Mouse (Mus musculus): ENCODE measurements at regions not wholly inside any gene's neighbourhood (a gene's known extent, or its start where the extent isn't known, plus 50 kb on each side); places are given as distances from the start of the nearest gene placed in this dataset.

DNA sequence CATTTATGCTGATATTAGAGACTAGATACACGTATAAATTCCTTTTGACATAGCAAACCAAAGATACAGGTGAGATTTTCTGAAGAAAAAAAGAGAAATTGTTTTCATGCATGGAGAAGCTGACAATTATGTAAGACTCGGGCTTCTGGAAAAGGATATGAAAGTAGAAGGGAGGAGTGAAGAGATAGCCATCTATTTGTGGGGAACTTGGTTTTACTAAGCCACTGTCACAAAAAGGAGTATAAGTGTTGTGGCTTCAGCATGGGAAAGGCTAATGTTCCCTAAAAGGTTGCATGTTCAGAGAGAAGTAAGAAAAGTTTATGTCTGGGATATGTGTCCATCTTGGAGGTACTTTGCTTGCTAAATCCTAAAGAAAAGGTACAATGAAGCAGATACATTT lies 390.8 kb upstream of the Chl1 start:
- no peak for TF ChIP-seq POLR2A (IDR thresholded peaks at IDR 0.05; ENCODE audit: control insufficient read depth, low read depth, low read length)
- TF ChIP-seq CTCF (IDR thresholded peaks at IDR 0.05; ENCODE audit: control insufficient read depth, insufficient read depth, insufficient replicate concordance, low read depth, low read length) = no peak
- Histone ChIP-seq H3K4me3 (ENCODE audit: control insufficient read depth, low read depth, low read length) (no peak overlapping the region), H3K36me3 (ENCODE audit: control insufficient read depth, insufficient read depth, low read length) (no peaks in the 10 kb centered on the region), H3K27me3 (ENCODE audit: control insufficient read depth, insufficient read depth, low read length) (no peaks in the 10 kb centered on the region), H3K27ac (ENCODE audit: control insufficient read depth, insufficient read depth, low read depth, low read length) (no peak overlapping the region), H3K4me1 (ENCODE audit: control insufficient read depth, insufficient read depth, low read length) (no peaks in the 10 kb centered on the region)

DNA sequence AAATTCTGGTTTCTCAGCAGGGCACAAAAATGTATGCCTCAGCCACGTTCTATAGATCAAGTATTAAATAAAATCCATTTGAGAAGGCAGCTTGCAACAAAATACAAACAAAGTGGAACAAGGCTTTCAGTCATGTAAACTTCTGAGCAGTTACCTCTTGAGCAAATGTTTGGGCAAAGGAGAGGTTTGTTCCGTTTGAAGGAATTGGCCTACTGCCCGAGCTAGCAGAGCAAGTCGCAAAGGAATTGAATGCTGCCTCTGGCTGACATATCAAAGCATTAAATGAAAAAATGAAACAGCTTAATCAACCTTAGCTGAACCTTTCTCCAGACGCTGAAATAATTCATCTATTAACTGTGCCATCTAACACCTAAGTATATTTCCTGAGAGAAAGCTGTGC lies 369.5 kb upstream of the Chl1 start:
- Histone ChIP-seq H3K4me3 (ENCODE audit: control insufficient read depth, low read depth, low read length) (no peak overlapping the region), H3K36me3 (ENCODE audit: control insufficient read depth, insufficient read depth, low read length) (no peaks in the 10 kb centered on the region), H3K27ac (ENCODE audit: control insufficient read depth, insufficient read depth, low read depth, low read length) (no peak overlapping the region), H3K27me3 (ENCODE audit: control insufficient read depth, insufficient read depth, low read length) (no peaks in the 10 kb centered on the region), H3K4me1 (ENCODE audit: control insufficient read depth, insufficient read depth, low read length) (no peaks in the 10 kb centered on the region)
- TF ChIP-seq POLR2A (IDR thresholded peaks at IDR 0.05; ENCODE audit: control insufficient read depth, low read depth, low read length) (no peak), CTCF (IDR thresholded peaks at IDR 0.05; ENCODE audit: control insufficient read depth, insufficient read depth, insufficient replicate concordance, low read depth, low read length) (no peak)

DNA sequence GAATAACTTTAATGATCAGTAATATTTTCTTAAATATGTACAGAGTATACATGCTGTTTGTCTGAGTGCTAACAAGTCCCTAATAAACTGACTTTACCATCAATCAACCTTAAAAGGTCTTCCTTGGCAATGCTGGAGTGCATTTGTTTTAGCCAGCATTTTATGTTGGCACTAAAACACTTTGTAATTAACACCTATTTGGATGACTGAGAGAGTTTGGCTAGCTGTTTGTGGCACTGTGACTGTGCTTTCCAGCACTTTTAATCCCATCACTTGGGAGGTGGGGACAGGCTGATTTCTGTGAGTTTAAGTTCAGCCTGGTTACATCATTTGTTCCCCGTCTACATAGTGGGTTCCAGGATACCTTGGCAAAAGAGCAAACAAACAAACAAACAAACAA lies 332.5 kb upstream of the Chl1 start:
- Histone ChIP-seq H3K27me3 (ENCODE audit: control insufficient read depth, insufficient read depth, low read length) (no peaks in the 10 kb centered on the region), H3K36me3 (ENCODE audit: control insufficient read depth, insufficient read depth, low read length) (no peaks in the 10 kb centered on the region), H3K27ac (ENCODE audit: control insufficient read depth, insufficient read depth, low read depth, low read length) (no peak overlapping the region), H3K4me1 (ENCODE audit: control insufficient read depth, insufficient read depth, low read length) (no peaks in the 10 kb centered on the region), H3K4me3 (ENCODE audit: control insufficient read depth, low read depth, low read length) (no peak overlapping the region)
- TF ChIP-seq POLR2A (IDR thresholded peaks at IDR 0.05; ENCODE audit: control insufficient read depth, low read depth, low read length) = no peak
- TF ChIP-seq CTCF (IDR thresholded peaks at IDR 0.05; ENCODE audit: control insufficient read depth, insufficient read depth, insufficient replicate concordance, low read depth, low read length) = no peak

DNA sequence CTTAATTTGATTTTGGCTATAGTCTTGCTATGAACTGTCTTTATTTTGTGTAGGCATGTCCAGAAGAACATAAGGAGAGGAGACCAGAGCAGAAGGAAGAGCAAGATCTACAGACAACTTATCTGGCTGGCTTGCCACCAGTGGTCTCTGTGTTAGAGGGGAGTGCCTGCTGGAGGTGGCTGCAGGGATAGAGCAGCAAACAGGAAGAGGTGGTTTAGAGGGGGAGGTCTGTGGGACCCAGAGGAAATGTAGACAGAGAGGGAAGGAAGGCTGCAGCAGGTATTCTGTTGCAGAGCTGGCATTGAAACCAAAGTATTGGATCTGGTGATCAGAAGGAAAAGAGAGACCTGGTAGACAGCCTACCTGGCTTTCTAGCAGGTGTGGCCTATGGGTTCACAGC lies 327.0 kb upstream of the Chl1 start:
- H3K4me3 ChIP-seq (ENCODE audit: control insufficient read depth, low read depth, low read length) = no peak overlapping the region
- H3K27ac ChIP-seq (ENCODE audit: control insufficient read depth, insufficient read depth, low read depth, low read length) = no peak overlapping the region
- no peaks in the 10 kb centered on the region for H3K36me3 ChIP-seq (ENCODE audit: control insufficient read depth, insufficient read depth, low read length)
- no peaks in the 10 kb centered on the region for H3K4me1 ChIP-seq (ENCODE audit: control insufficient read depth, insufficient read depth, low read length)
- H3K27me3 ChIP-seq (ENCODE audit: control insufficient read depth, insufficient read depth, low read length) = no peaks in the 10 kb centered on the region
- TF ChIP-seq CTCF (IDR thresholded peaks at IDR 0.05; ENCODE audit: control insufficient read depth, insufficient read depth, insufficient replicate concordance, low read depth, low read length) = no peak
- TF ChIP-seq POLR2A (IDR thresholded peaks at IDR 0.05; ENCODE audit: control insufficient read depth, low read depth, low read length) = no peak

DNA sequence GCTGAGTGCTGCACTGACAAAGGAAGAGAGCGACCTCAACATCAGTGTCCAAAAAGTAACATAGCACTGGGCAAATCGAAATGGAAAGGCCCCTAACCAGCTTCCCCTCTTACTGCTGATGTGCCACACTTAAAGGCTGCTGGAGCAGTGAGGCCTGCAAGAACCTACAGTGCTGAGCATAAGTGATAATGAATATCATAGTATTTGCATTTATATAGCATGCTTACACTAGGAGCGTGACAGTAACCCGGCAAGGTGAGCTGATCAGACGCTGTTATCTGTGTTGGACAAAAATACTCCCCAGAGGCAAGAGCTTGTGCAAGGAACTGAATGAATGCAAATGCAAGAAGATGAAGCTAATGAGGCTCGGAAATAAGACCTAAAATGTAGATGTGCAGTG lies 313.5 kb upstream of the Chl1 start:
- TF ChIP-seq CTCF (IDR thresholded peaks at IDR 0.05; ENCODE audit: control insufficient read depth, insufficient read depth, insufficient replicate concordance, low read depth, low read length) = no peak
- TF ChIP-seq POLR2A (IDR thresholded peaks at IDR 0.05; ENCODE audit: control insufficient read depth, low read depth, low read length) = no peak
- Histone ChIP-seq H3K27me3 (ENCODE audit: control insufficient read depth, insufficient read depth, low read length) (no peaks in the 10 kb centered on the region), H3K36me3 (ENCODE audit: control insufficient read depth, insufficient read depth, low read length) (no peaks in the 10 kb centered on the region), H3K27ac (ENCODE audit: control insufficient read depth, insufficient read depth, low read depth, low read length) (no peak overlapping the region), H3K4me3 (ENCODE audit: control insufficient read depth, low read depth, low read length) (no peak overlapping the region), H3K4me1 (ENCODE audit: control insufficient read depth, insufficient read depth, low read length) (no peaks in the 10 kb centered on the region)

DNA sequence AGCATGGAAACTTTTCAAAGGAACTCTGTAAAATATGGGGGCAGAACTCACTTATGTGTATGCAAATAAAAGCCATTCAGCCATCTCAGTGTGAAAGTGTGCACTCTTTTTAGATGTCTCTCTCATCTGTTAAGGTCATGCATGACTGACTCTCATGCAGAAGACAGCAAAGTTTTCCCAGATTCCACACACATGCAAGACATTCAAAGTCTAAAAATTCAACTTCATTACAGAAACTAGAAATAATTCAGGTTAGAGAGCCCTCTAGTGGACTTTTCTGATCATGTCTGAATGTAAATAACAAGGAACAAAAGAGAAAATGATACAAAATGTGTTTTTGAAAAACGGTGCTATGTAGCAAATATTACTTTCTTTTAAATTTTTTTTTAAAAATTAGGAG lies 308.8 kb upstream of the Chl1 start:
- Histone ChIP-seq H3K4me1 (ENCODE audit: control insufficient read depth, insufficient read depth, low read length) (no peaks in the 10 kb centered on the region), H3K36me3 (ENCODE audit: control insufficient read depth, insufficient read depth, low read length) (no peaks in the 10 kb centered on the region), H3K27me3 (ENCODE audit: control insufficient read depth, insufficient read depth, low read length) (no peaks in the 10 kb centered on the region), H3K27ac (ENCODE audit: control insufficient read depth, insufficient read depth, low read depth, low read length) (no peak overlapping the region), H3K4me3 (ENCODE audit: control insufficient read depth, low read depth, low read length) (no peak overlapping the region)
- no peak for TF ChIP-seq CTCF (IDR thresholded peaks at IDR 0.05; ENCODE audit: control insufficient read depth, insufficient read depth, insufficient replicate concordance, low read depth, low read length)
- TF ChIP-seq POLR2A (IDR thresholded peaks at IDR 0.05; ENCODE audit: control insufficient read depth, low read depth, low read length) = no peak

DNA sequence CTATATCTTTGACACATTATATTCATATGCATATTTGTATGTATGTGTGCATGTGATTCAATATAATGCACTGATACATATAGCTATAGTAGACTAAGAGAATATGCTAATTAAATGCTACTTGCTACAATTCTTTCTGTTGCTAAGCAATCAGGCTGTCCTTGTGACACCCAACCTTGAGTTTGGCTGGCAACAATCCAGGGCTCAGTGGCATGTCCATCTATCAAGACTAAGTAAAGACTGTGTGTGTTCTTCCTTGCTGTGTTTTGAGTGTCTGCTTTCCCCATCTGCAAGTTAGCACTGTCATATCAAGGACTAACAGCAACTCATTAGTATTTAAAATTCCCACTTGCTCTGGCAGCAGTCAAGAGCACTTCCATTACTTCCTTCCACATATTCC lies 301.2 kb upstream of the Chl1 start:
- Histone ChIP-seq H3K4me1 (ENCODE audit: control insufficient read depth, insufficient read depth, low read length) (no peaks in the 10 kb centered on the region), H3K36me3 (ENCODE audit: control insufficient read depth, insufficient read depth, low read length) (no peaks in the 10 kb centered on the region), H3K27me3 (ENCODE audit: control insufficient read depth, insufficient read depth, low read length) (no peaks in the 10 kb centered on the region), H3K4me3 (ENCODE audit: control insufficient read depth, low read depth, low read length) (no peak overlapping the region), H3K27ac (ENCODE audit: control insufficient read depth, insufficient read depth, low read depth, low read length) (no peak overlapping the region)
- TF ChIP-seq POLR2A (IDR thresholded peaks at IDR 0.05; ENCODE audit: control insufficient read depth, low read depth, low read length) (no peak), CTCF (IDR thresholded peaks at IDR 0.05; ENCODE audit: control insufficient read depth, insufficient read depth, insufficient replicate concordance, low read depth, low read length) (no peak)

DNA sequence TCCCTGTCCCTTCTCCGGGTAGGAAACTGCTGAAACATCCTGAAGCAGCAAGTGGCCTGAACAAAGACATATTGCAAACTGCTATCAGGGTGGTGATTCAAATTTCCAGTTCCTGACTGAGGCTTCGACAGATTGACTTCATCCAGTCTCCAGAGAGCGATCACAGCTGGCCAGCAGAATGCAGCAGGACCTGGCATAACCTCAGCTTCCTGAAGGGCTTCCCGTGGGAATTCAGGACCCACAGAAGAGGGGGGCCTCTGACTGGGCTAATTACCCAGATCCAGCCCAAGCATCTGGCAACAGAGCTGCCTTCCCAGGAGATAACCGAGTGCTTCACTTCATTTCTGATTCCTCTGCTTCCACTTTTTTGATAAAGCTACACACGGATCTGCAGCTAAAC lies 297.2 kb upstream of the Chl1 start:
- Histone ChIP-seq H3K27ac (ENCODE audit: control insufficient read depth, insufficient read depth, low read depth, low read length) (no peak overlapping the region), H3K4me1 (ENCODE audit: control insufficient read depth, insufficient read depth, low read length) (no peaks in the 10 kb centered on the region), H3K4me3 (ENCODE audit: control insufficient read depth, low read depth, low read length) (no peak overlapping the region), H3K27me3 (ENCODE audit: control insufficient read depth, insufficient read depth, low read length) (no peaks in the 10 kb centered on the region), H3K36me3 (ENCODE audit: control insufficient read depth, insufficient read depth, low read length) (no peaks in the 10 kb centered on the region)
- TF ChIP-seq POLR2A (IDR thresholded peaks at IDR 0.05; ENCODE audit: control insufficient read depth, low read depth, low read length) (no peak), CTCF (IDR thresholded peaks at IDR 0.05; ENCODE audit: control insufficient read depth, insufficient read depth, insufficient replicate concordance, low read depth, low read length) (no peak)

Data from testis, adult 2 months (tissue).